Mouse (Mus musculus) liver, embryonic 14.5 days (tissue): ENCODE measurements at regions not wholly inside any gene's neighbourhood (a gene's known extent, or its start where the extent isn't known, plus 50 kb on each side); places are given as distances from the start of the nearest gene placed in this dataset.

Experiments
- CTCF ChIP-seq: IDR thresholded peaks from 2 replicates; pipeline ENCODE4 v1.5.1; 2016; ENCODE audit warnings: antibody characterized with exemption, low read depth, control low read depth
- EP300 ChIP-seq: IDR thresholded peaks from 2 replicates; pipeline ENCODE4 v1.6.1; 2016; ENCODE audit warnings: antibody characterized with exemption, low read depth

DNA sequence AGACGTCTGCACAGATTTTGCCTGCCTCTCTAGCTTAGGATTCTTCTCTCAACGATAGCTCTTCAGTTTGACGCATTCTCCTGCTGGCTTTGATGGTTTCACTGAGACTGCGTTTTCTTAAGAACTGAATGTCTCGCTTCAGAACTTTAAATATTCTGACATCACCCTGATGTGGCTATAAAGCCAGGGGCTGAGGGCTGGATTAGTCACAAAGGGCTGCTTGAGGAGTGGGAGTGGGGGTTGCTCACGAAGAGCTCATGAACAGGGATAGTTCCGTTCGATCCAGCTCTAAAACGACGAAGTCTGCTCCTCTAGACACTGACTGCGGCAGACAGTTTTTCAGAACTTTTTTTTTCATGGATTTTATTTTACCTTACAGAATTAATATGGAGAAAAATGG lies 240.7 kb upstream of the Nr5a2 start:
- TF ChIP-seq CTCF (no peak), EP300 (no peak)
